Mouse (Mus musculus) retina, postnatal 7 days (tissue): ENCODE results near the gene Sun1.

Source experiments
- DNase-seq: peaks from one replicate; pipeline ENCODE4 v3.0.0-alpha.2; 2012; ENCODE audit warnings: low read depth, low spot score

The Sun1 gene

GRCm38 (mm10) chr5:139286142-139286941 is 85.9 kb downstream of the Sun1 start:
- no peak for DNase-seq

- no peak for DNase-seq
These were observed 86.7 kb downstream of the Sun1 start for GRCm38 (mm10) chr5:139287099-139287498.

GRCm38 (mm10) chr5:139287787-139288186 is 87.3 kb downstream of the Sun1 start:
- DNase-seq = no peak

- DNase-seq = no peak
These were observed 88.2 kb downstream of the Sun1 start for GRCm38 (mm10) chr5:139288591-139288990.

- no peak for DNase-seq
These were observed 90.2 kb downstream of the Sun1 start for GRCm38 (mm10) chr5:139290467-139291259.

GRCm38 (mm10) chr5:139291811-139292560 is 91.5 kb downstream of the Sun1 start:
- no peak for DNase-seq

GRCm38 (mm10) chr5:139294089-139294488 is 93.7 kb downstream of the Sun1 start:
- no peak for DNase-seq

GRCm38 (mm10) chr5:139297092-139297491 is 96.7 kb downstream of the Sun1 start:
- DNase-seq = no peak

- DNase-seq = no peak
These were observed 97.3 kb downstream of the Sun1 start for GRCm38 (mm10) chr5:139297745-139298144.
